Comparison of ENCODE assay signal across 25 mouse cellular contexts in genomic region chr11:70043665-70044064, GRCm38 (mm10). TPM values are rescaled to one million over a fixed set of nuclear protein-coding genes. Genes with fewer than 3 reads are reported as not detected.
DNase-seq lines count a peak whose midpoint lies in the region; ATAC-seq and TF ChIP-seq lines count a peak whose summit lies in the region.
"Had no signal": no experiment of that assay in that cellular context is flagged by ENCODE, and none has a peak within 500 bp of the region (broad histone marks: within the 10 kb centered on the region; RNA-seq: fewer than 3 reads in every experiment).

No protein-coding gene starts in this region.

- H3K27ac ChIP-seq in cerebellum, adult 2 months (ENCODE audit: insufficient read depth, low read length): 0 out of 2 replicates have a peak overlapping the region, but pooled peaks have one; percentile 13
- peak overlapping the region; percentile 50 for H3K27ac ChIP-seq in hindbrain, embryonic 10.5 days
- H3K27ac ChIP-seq in hindbrain, postnatal 0 days: no peak overlapping the region
- 0 out of 2 replicates have a peak overlapping the region, but pooled peaks have one; percentile 1 for H3K27ac ChIP-seq in neural tube, embryonic 13.5 days (replicated peaks)
- H3K27ac ChIP-seq: embryonic facial prominence, embryonic 12.5 days; heart, adult 2 months; heart, embryonic 15.5 days; hindbrain, embryonic 15.5 days had no signal

- peaks cover 21% of the 10 kb centered on the region for H3K4me1 ChIP-seq in cerebellum, adult 2 months (ENCODE audit: control insufficient read depth, insufficient read depth, low read length)
- peaks cover 38% of the 10 kb centered on the region for H3K4me1 ChIP-seq in hindbrain, embryonic 10.5 days (replicated peaks)
- no peaks in the 10 kb centered on the region for H3K4me1 ChIP-seq in hindbrain, postnatal 0 days (ENCODE audit: insufficient read depth, low read length)
- no peaks in the 10 kb centered on the region for H3K4me1 ChIP-seq in neural tube, embryonic 13.5 days (replicated peaks)
- H3K4me1 ChIP-seq: embryonic facial prominence, embryonic 12.5 days; heart, embryonic 15.5 days; hindbrain, embryonic 15.5 days had no signal

- H3K36me3 ChIP-seq in hindbrain, embryonic 10.5 days: peaks cover 64% of the 10 kb centered on the region
- H3K36me3 ChIP-seq in hindbrain, postnatal 0 days (ENCODE audit: insufficient read depth, low read length): peaks cover 43% of the 10 kb centered on the region
- peaks cover 68% of the 10 kb centered on the region for H3K36me3 ChIP-seq in neural tube, embryonic 13.5 days
- H3K36me3 ChIP-seq: heart, embryonic 15.5 days had no signal

- WGBS in cerebellum, adult 2 months: 70% methylated on average over 7 of the region's 7 CpGs
- 84% methylated on average over 7 of the region's 7 CpGs for WGBS in hindbrain, embryonic 10.5 days
- WGBS in hindbrain, postnatal 0 days: 80% methylated on average over 7 of the region's 7 CpGs
- 75% methylated on average over 7 of the region's 7 CpGs for WGBS in neural tube, embryonic 13.5 days

- no peak overlapping the region for H3K4me2 ChIP-seq in hindbrain, postnatal 0 days (ENCODE audit: low read depth, low read length)
- H3K4me2 ChIP-seq in neural tube, embryonic 13.5 days: no peak overlapping the region
- H3K4me2 ChIP-seq: embryonic facial prominence, embryonic 12.5 days; heart, embryonic 11.5 days; heart, embryonic 15.5 days; hindbrain, embryonic 15.5 days had no signal

- H3K9ac ChIP-seq in hindbrain, postnatal 0 days (replicated peaks; ENCODE audit: low read length): no peak overlapping the region
- H3K9ac ChIP-seq in neural tube, embryonic 13.5 days: no peak overlapping the region
- H3K9ac ChIP-seq: embryonic facial prominence, embryonic 12.5 days; heart, embryonic 15.5 days; hindbrain, embryonic 15.5 days had no signal

- no peak overlapping the region for H3K4me3 ChIP-seq in cerebellum, adult 2 months (replicated peaks; ENCODE audit: insufficient read depth, low read depth, low read length)
- peak overlapping the region; percentile 20; the same call in 1 of the 2 replicates for H3K4me3 ChIP-seq in hindbrain, embryonic 10.5 days
- no peak overlapping the region for H3K4me3 ChIP-seq in hindbrain, postnatal 0 days (ENCODE audit: low read length)
- H3K4me3 ChIP-seq in neural tube, embryonic 13.5 days: no peak overlapping the region
- H3K4me3 ChIP-seq: embryonic facial prominence, embryonic 12.5 days; heart, adult 2 months; heart, embryonic 15.5 days; hindbrain, embryonic 15.5 days had no signal

- TF ChIP-seq POLR2A in cerebellum, adult 2 months (IDR thresholded peaks at IDR 0.05; ENCODE audit: borderline replicate concordance, insufficient read depth, low read length): no peak

- TF ChIP-seq CTCF in cerebellum, adult 2 months (IDR thresholded peaks at IDR 0.05; ENCODE audit: borderline replicate concordance, insufficient read depth, low read depth, low read length): no peak
- no peak for TF ChIP-seq CTCF in hindbrain, postnatal 0 days (IDR thresholded peaks at IDR 0.05; ENCODE audit: low read depth)

- H3K9me3 ChIP-seq in hindbrain, embryonic 10.5 days: no peaks in the 10 kb centered on the region
- H3K9me3 ChIP-seq in hindbrain, postnatal 0 days (ENCODE audit: low read length): no peaks in the 10 kb centered on the region
- H3K9me3 ChIP-seq in neural tube, embryonic 13.5 days: no peaks in the 10 kb centered on the region
- H3K9me3 ChIP-seq: embryonic facial prominence, embryonic 12.5 days; heart, embryonic 15.5 days; hindbrain, embryonic 15.5 days had no signal

- DNase-seq in cerebellum, adult 2 months: no peak
- no peak for DNase-seq in cerebellum, adult 11 months
- DNase-seq in hindbrain, embryonic 10.5 days (ENCODE audit: low spot score): no peak
- no peak for DNase-seq in hindbrain, postnatal 0 days (ENCODE audit: low spot score)
- DNase-seq in neural tube, embryonic 10.5 days (ENCODE audit: extremely low spot score, low spot score): no peak
- no peak for DNase-seq in liver
- DNase-seq: adrenal gland, adult 2 months; adrenal gland, postnatal 25 days; B cell, adult 2 months; cerebellum, adult 8-10 months; embryo, embryonic 11 days; gastrocnemius, postnatal 14 days; heart, adult 2 months; heart, postnatal 14 days; kidney, adult 11 months had no signal

- ATAC-seq in hindbrain, postnatal 0 days: no peak
- ATAC-seq in neural tube, embryonic 13.5 days (ENCODE audit: low read depth): no peak
- ATAC-seq: CD4-positive, CD25-positive, alpha-beta regulatory T cell, adult 4 months had no signal

- H3K27me3 ChIP-seq in cerebellum, adult 2 months (ENCODE audit: control insufficient read depth, insufficient read depth, low read length): no peaks in the 10 kb centered on the region
- no peaks in the 10 kb centered on the region for H3K27me3 ChIP-seq in hindbrain, embryonic 10.5 days (ENCODE audit: insufficient read depth, poor library complexity, severe bottlenecking)
- H3K27me3 ChIP-seq in hindbrain, postnatal 0 days (ENCODE audit: insufficient read depth, low read length): no peaks in the 10 kb centered on the region
- no peaks in the 10 kb centered on the region for H3K27me3 ChIP-seq in neural tube, embryonic 13.5 days
- H3K27me3 ChIP-seq: embryonic facial prominence, embryonic 12.5 days; heart, embryonic 15.5 days; hindbrain, embryonic 15.5 days had no signal

RNA-seq across cellular contexts. Expression of gene Asgr1, which starts 10.2 kb away (rescaled TPM):
- 13.8 and 17.1 TPM in 2 replicates for polyA plus RNA-seq in cerebellum, adult 2 months (2012; rRNA removed)
- polyA plus RNA-seq in hindbrain, embryonic 10.5 days (2016; fragmentation: Nextera tagmentation; extraction: Ambion mirVana): 0.68 and 1.3 TPM in 2 replicates
- 2.3 and 2.8 TPM in 2 replicates for total RNA-seq in hindbrain, postnatal 0 days (2014; rRNA removed)
- polyA plus RNA-seq in hindbrain, postnatal 0 days (2015; fragmentation: Nextera tagmentation; extraction: Ambion mirVana): 3.7 TPM in 2 replicates
- 1.4 and 2.6 TPM in 2 replicates for polyA plus RNA-seq in neural tube, embryonic 13.5 days (2015; fragmentation: Nextera tagmentation; extraction: Ambion mirVana)
- total RNA-seq: common myeloid progenitor, adult 5-6 weeks; gastrocnemius, adult 18-20 months; gastrocnemius, postnatal 14 days; heart, adult 2 months; heart, postnatal 14 days; hematopoietic stem cell, adult 5-6 weeks; MEL had no signal
- polyA plus RNA-seq: CD4-positive, CD25-positive, alpha-beta regulatory T cell, adult 4 months; heart, adult 2 months; heart, embryonic 15.5 days had no signal

RNA-seq across cellular contexts. Expression of gene Dlg4, which starts 26.9 kb away (rescaled TPM):
- 352 and 374 TPM in 2 replicates for polyA plus RNA-seq in cerebellum, adult 2 months (2012; rRNA removed)
- polyA plus RNA-seq in hindbrain, embryonic 10.5 days (2016; fragmentation: Nextera tagmentation; extraction: Ambion mirVana): 16.4 and 19.9 TPM in 2 replicates
- 209 and 225 TPM in 2 replicates for total RNA-seq in hindbrain, postnatal 0 days (2014; rRNA removed)
- 18.8 and 22.4 TPM in 2 replicates for polyA plus RNA-seq in hindbrain, postnatal 0 days (2015; fragmentation: Nextera tagmentation; extraction: Ambion mirVana)
- polyA plus RNA-seq in neural tube, embryonic 13.5 days (2015; fragmentation: Nextera tagmentation; extraction: Ambion mirVana): 23.1 and 23.5 TPM in 2 replicates

RNA-seq across cellular contexts. Expression of gene Acadvl, which starts 28.5 kb away (rescaled TPM):
- 104 and 112 TPM in 2 replicates for polyA plus RNA-seq in cerebellum, adult 2 months (2012; rRNA removed)
- 44.9 and 51.7 TPM in 2 replicates for polyA plus RNA-seq in hindbrain, embryonic 10.5 days (2016; fragmentation: Nextera tagmentation; extraction: Ambion mirVana)
- total RNA-seq in hindbrain, postnatal 0 days (2014; rRNA removed): 44.4 and 47.2 TPM in 2 replicates
- polyA plus RNA-seq in hindbrain, postnatal 0 days (2015; fragmentation: Nextera tagmentation; extraction: Ambion mirVana): 65.2 and 75.2 TPM in 2 replicates
- 58.2 and 60.9 TPM in 2 replicates for polyA plus RNA-seq in neural tube, embryonic 13.5 days (2015; fragmentation: Nextera tagmentation; extraction: Ambion mirVana)

RNA-seq across cellular contexts. Expression of gene Dvl2, which starts 43.3 kb away (rescaled TPM):
- polyA plus RNA-seq in cerebellum, adult 2 months (2012; rRNA removed): 27.2 and 28.9 TPM in 2 replicates
- 50.3 and 51.8 TPM in 2 replicates for polyA plus RNA-seq in hindbrain, embryonic 10.5 days (2016; fragmentation: Nextera tagmentation; extraction: Ambion mirVana)
- 20.9 and 37.3 TPM in 2 replicates for total RNA-seq in hindbrain, postnatal 0 days (2014; rRNA removed)
- 18.1 and 19.3 TPM in 2 replicates for polyA plus RNA-seq in hindbrain, postnatal 0 days (2015; fragmentation: Nextera tagmentation; extraction: Ambion mirVana)
- 26.7 and 28.8 TPM in 2 replicates for polyA plus RNA-seq in neural tube, embryonic 13.5 days (2015; fragmentation: Nextera tagmentation; extraction: Ambion mirVana)

RNA-seq across cellular contexts. Expression of gene Phf23, which starts 48.1 kb away (rescaled TPM):
- polyA plus RNA-seq in cerebellum, adult 2 months (2012; rRNA removed): 41.8 and 44.4 TPM in 2 replicates
- polyA plus RNA-seq in hindbrain, embryonic 10.5 days (2016; fragmentation: Nextera tagmentation; extraction: Ambion mirVana): 93.7 and 98.1 TPM in 2 replicates
- total RNA-seq in hindbrain, postnatal 0 days (2014; rRNA removed): 34.3 and 47.9 TPM in 2 replicates
- 44.0 and 46.0 TPM in 2 replicates for polyA plus RNA-seq in hindbrain, postnatal 0 days (2015; fragmentation: Nextera tagmentation; extraction: Ambion mirVana)
- 74.2 and 76.3 TPM in 2 replicates for polyA plus RNA-seq in neural tube, embryonic 13.5 days (2015; fragmentation: Nextera tagmentation; extraction: Ambion mirVana)

Comparison
In these comparisons a context has a peak if more than half of its experiments do, and no peak if none do; other contexts are left out.
1. RNA of gene Dlg4, which starts 26.9 kb away (polyA plus RNA-seq): 352 to 374 TPM in cerebellum, adult 2 months; 23.1 to 23.5 TPM in neural tube, embryonic 13.5 days, 16.4 to 19.9 TPM in hindbrain, embryonic 10.5 days and 18.8 to 22.4 TPM in hindbrain, postnatal 0 days; every median in the first group is over 10 times any median in the second.